Mouse (Mus musculus): Measurements from ENCODE around the gene Adpgk. TPM values are rescaled to one million over a fixed set of nuclear protein-coding genes. Genes with fewer than 3 reads are reported as not detected.

The Adpgk gene
- total and polyA plus RNA-seq, 3 experiments: 26.2 to 29.8 TPM; not detected in 1

GRCm38 (mm10) chr9:59269728-59270127 lies 21.6 kb upstream of the Adpgk start:
- H3K27ac ChIP-seq (ENCODE audit: control insufficient read depth, low read depth, low read length): no peak overlapping the region
- H3K27me3 ChIP-seq (ENCODE audit: control insufficient read depth in 1 of 2, insufficient read depth in 2 of 2, low read length in 2 of 2): 0 out of 4 replicates have a peak, but pooled peaks cover 0 to 2% of the 10 kb centered on the region in 2 experiments
- H3K36me3 ChIP-seq (ENCODE audit: control insufficient read depth in 1 of 2, insufficient read depth in 2 of 2, low read length in 2 of 2): no peaks in the 10 kb centered on the region
- no peaks in the 10 kb centered on the region for H3K4me1 ChIP-seq (ENCODE audit: control insufficient read depth in 1 of 2, insufficient read depth in 2 of 2, low read length in 2 of 2)
- H3K79me2 ChIP-seq (ENCODE audit: control insufficient read depth, insufficient read depth, low read length, poor library complexity): no peaks in the 10 kb centered on the region
- TF ChIP-seq MAX (IDR thresholded peaks at IDR 0.05; ENCODE audit: low read length) (no peak), NRF1 (IDR thresholded peaks at IDR 0.05; ENCODE audit: insufficient read depth, low read depth, low read length, poor library complexity, severe bottlenecking) (no peak), MYB (IDR thresholded peaks at IDR 0.05; ENCODE audit: low read depth, low read length) (no peak), ZMIZ1 (IDR thresholded peaks at IDR 0.05; ENCODE audit: low read depth, low read length) (no peak), SMC3 (IDR thresholded peaks at IDR 0.05; ENCODE audit: low read depth, low read length) (peak; percentile 44), CTCF (IDR thresholded peaks at IDR 0.05 in 2 of 3, conservative IDR thresholded peaks at IDR 0.05 in 1 of 3; ENCODE audit: control insufficient read depth in 1 of 3, insufficient read depth in 1 of 3, low read depth in 2 of 3, low read length in 3 of 3, poor library complexity in 1 of 3, severe bottlenecking in 1 of 3) (peak; percentile 21 to 40 (median 39); a peak in 5 of 6 replicates)
- no peaks in the 10 kb centered on the region for H3K9me3 ChIP-seq (replicated peaks; ENCODE audit: insufficient read depth, low read length)
- H3K9ac ChIP-seq (ENCODE audit: control insufficient read depth, low read depth, low read length, poor library complexity, severe bottlenecking): no peak overlapping the region
- no peak for DNase-seq (ENCODE audit: low read depth, low spot score)
- H3K4me3 ChIP-seq (ENCODE audit: control insufficient read depth in 1 of 2, insufficient read depth in 1 of 2, low read depth in 2 of 2, low read length in 2 of 2): no peak overlapping the region

GRCm38 (mm10) chr9:59271081-59271480 lies 20.3 kb upstream of the Adpgk start:
- Histone ChIP-seq H3K4me3 (ENCODE audit: control insufficient read depth in 1 of 2, insufficient read depth in 1 of 2, low read depth in 2 of 2, low read length in 2 of 2) (no peak overlapping the region), H3K27ac (ENCODE audit: control insufficient read depth, low read depth, low read length) (no peak overlapping the region), H3K9me3 (replicated peaks; ENCODE audit: insufficient read depth, low read length) (no peaks in the 10 kb centered on the region), H3K4me1 (ENCODE audit: control insufficient read depth in 1 of 2, insufficient read depth in 2 of 2, low read length in 2 of 2) (no peaks in the 10 kb centered on the region), H3K9ac (ENCODE audit: control insufficient read depth, low read depth, low read length, poor library complexity, severe bottlenecking) (no peak overlapping the region), H3K79me2 (ENCODE audit: control insufficient read depth, insufficient read depth, low read length, poor library complexity) (no peaks in the 10 kb centered on the region), H3K27me3 (ENCODE audit: control insufficient read depth in 1 of 2, insufficient read depth in 2 of 2, low read length in 2 of 2) (0 out of 4 replicates have a peak, but pooled peaks cover 0 to 2% of the 10 kb centered on the region in 2 experiments), H3K36me3 (ENCODE audit: control insufficient read depth in 1 of 2, insufficient read depth in 2 of 2, low read length in 2 of 2) (no peaks in the 10 kb centered on the region)
- no peak for DNase-seq (ENCODE audit: low read depth, low spot score)
- no peak for TF ChIP-seq RAD21 (IDR thresholded peaks at IDR 0.05; ENCODE audit: low read depth, low read length)
- no peak for TF ChIP-seq UBTF (IDR thresholded peaks at IDR 0.05; ENCODE audit: borderline replicate concordance, insufficient read depth, low read depth, low read length)
- TF ChIP-seq TAL1 (IDR thresholded peaks at IDR 0.05; ENCODE audit: low read length): no peak
- no peak for TF ChIP-seq TCF12 (IDR thresholded peaks at IDR 0.05; ENCODE audit: low read depth, low read length)
- no peak for TF ChIP-seq ELF1 (IDR thresholded peaks at IDR 0.05; ENCODE audit: low read depth, low read length)
- TF ChIP-seq ZC3H11A (IDR thresholded peaks at IDR 0.05; ENCODE audit: low read depth, low read length): no peak
- TF ChIP-seq JUND (IDR thresholded peaks at IDR 0.05; ENCODE audit: low read depth, low read length): no peak

GRCm38 (mm10) chr9:59271711-59272110 lies 19.6 kb upstream of the Adpgk start:
- DNase-seq (ENCODE audit: low read depth, low spot score): no peak
- TF ChIP-seq GATA1 (IDR thresholded peaks at IDR 0.05; ENCODE audit: low read depth, low read length): 0 out of 2 replicates have a peak, but pooled peaks have one; percentile 24
- no peak for TF ChIP-seq ZNF384 (IDR thresholded peaks at IDR 0.05; ENCODE audit: low read depth, low read length)
- no peaks in the 10 kb centered on the region for H3K36me3 ChIP-seq (ENCODE audit: control insufficient read depth in 1 of 2, insufficient read depth in 2 of 2, low read length in 2 of 2)
- no peak overlapping the region for H3K27ac ChIP-seq (ENCODE audit: control insufficient read depth, low read depth, low read length)
- H3K9me3 ChIP-seq (replicated peaks; ENCODE audit: insufficient read depth, low read length): no peaks in the 10 kb centered on the region
- no peaks in the 10 kb centered on the region for H3K79me2 ChIP-seq (ENCODE audit: control insufficient read depth, insufficient read depth, low read length, poor library complexity)
- H3K27me3 ChIP-seq (ENCODE audit: control insufficient read depth in 1 of 2, insufficient read depth in 2 of 2, low read length in 2 of 2): 0 out of 4 replicates have a peak, but pooled peaks cover 0 to 2% of the 10 kb centered on the region in 2 experiments
- H3K9ac ChIP-seq (ENCODE audit: control insufficient read depth, low read depth, low read length, poor library complexity, severe bottlenecking): no peak overlapping the region
- H3K4me3 ChIP-seq (ENCODE audit: control insufficient read depth in 1 of 2, insufficient read depth in 1 of 2, low read depth in 2 of 2, low read length in 2 of 2): no peak overlapping the region
- no peaks in the 10 kb centered on the region for H3K4me1 ChIP-seq (ENCODE audit: control insufficient read depth in 1 of 2, insufficient read depth in 2 of 2, low read length in 2 of 2)
